Mouse (Mus musculus) CD8-positive naive resting alpha-beta T cell, adult 2 months (primary cell): ENCODE results near the gene Aff4.

Experiments
- DNase-seq, 2 experiments: peaks; one replicate each; pipeline ENCODE4 v3.0.0; 2022; ENCODE audit warnings: low read depth in 2 of 2, low spot score in 2 of 2

Aff4 gene

GRCm38 (mm10) chr11:53427993-53428715 is 77.5 kb downstream of the Aff4 start:
- no peak for DNase-seq

DNA sequence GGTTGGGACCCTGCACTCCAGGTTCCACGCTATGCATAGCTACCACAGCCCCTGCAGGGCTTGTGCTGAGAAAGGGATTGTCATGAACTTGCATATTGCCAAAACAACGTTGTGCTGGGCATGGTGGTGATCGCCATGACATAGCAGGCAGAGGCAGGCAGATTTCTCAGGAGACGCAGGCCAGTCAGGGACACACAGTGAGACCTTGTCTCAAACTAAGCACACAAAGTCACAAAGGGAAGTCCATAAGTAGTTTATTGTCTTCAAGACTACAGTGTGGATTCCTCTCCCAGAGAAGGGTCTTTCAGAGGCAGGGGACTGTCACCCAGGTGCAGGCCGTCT is 78.1 kb downstream of the Aff4 start:
- DNase-seq: no peak

GRCm38 (mm10) chr11:53429182-53429581 is 78.5 kb downstream of the Aff4 start:
- no peak for DNase-seq

- DNase-seq: no peak
These were observed 79.7 kb downstream of the Aff4 start for GRCm38 (mm10) chr11:53430300-53430669.

GRCm38 (mm10) chr11:53430670-53431346 is 80.2 kb downstream of the Aff4 start, which contains the start of the genes Uqcrq and Gdf9:
Gene Uqcrq (minus strand): TSS chr11:53430831.
Gene Gdf9 (plus strand): TSS chr11:53431023.
- peak; percentile 97 to 99 for DNase-seq

DNA sequence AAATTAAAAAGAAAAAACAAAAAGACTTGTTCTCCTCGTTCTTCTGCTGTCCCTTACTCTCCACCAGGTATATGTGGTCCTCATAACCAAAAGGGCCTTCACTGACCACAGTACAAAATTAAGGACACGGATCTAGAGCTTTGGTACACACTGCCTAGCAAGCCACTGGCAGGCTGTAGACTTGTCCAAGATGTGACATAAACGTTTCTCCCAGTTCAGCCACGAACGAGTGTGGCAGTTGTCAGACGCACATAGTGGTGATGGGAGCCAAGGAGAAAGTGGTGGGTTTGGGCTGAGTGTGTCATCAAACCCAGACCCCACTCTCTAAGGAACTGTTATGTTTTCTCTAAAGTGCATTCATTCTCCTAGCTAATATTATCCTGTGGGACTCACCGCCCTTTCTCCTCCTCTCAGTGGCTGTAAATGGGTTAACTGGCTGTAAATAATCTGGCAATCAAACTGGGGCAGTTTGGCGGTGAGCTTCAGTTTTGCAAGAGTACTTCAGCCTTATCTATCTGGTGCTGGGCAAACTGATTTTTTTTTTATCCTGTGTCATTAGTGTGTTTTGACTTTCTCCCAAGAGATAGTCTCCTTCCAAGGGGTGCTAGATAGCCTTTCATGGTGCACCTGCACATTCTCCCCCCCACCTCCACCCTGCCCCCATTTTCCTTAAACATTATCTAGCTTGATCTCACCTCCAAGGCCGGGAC is 80.9 kb downstream of the Aff4 start:
- DNase-seq: no peak

- DNase-seq: no peak
These were observed 82.4 kb downstream of the Aff4 start for GRCm38 (mm10) chr11:53433057-53433456.

- DNase-seq: no peak
These were observed 84.9 kb downstream of the Aff4 start for GRCm38 (mm10) chr11:53435504-53435903.

DNA sequence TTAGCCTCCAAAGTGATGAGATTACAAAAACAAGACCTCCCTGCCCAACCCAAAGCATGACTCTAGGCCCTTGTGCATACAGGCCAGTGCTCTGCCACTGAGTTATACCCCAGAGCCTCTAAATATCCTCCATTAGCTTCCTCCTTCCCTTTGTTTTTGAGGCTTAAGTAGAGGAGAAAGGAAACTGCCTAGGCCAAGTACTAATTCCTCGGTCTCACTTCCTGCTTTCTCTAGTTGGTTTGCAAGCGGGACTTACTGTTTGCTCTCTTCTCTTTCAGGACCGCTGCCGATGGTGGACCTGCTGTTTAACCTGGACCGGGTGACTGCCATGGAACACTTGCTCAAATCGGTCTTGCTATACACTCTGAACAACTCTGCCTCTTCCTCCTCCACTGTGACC is 85.7 kb downstream of the Aff4 start:
- no peak for DNase-seq

DNA sequence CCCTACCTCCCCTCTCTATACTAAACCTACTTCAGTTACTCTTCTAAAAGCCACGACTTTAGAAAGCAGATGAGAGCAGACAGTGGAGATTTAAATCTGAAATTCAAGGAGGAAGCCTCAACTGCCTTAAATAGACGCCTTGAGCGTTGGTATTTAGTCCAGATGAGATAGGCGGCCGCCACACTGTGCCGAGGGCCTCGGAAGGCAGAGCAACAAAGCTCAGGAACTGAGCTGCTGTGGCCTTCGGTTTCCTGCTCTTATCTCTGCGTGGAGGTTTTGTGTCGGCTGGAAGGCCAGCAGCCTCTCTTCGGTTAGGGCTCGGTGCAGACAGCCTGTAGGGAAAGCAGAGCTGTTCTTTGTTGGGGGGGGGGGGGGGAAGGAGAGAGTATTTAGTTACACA is 91.3 kb downstream of the Aff4 start:
- DNase-seq: peak in 1 of 2 experiments; percentile 26

- peak in 1 of 2 experiments; percentile 39 for DNase-seq
These were observed 93.2 kb downstream of the Aff4 start for GRCm38 (mm10) chr11:53443861-53444260.

DNA sequence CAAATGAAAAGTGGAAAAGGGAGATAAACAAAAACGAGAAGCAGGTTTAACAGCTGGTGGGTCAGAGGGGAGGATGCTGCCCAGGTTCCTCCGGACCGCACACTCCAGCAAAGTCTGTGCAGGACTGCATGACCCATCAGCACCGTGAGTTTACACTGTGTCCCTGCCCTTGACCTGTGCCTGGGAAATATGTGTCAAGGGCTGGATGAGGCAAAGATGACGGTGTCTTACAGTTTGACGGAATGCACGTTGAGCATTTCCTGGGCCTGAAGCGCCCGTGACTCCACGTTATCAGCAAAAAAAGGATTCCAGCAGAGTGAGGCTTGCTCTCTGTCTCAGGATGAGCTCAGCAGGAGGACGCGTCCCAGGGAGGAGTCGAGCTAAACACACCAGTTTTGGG is 94.9 kb downstream of the Aff4 start:
- no peak for DNase-seq

DNA sequence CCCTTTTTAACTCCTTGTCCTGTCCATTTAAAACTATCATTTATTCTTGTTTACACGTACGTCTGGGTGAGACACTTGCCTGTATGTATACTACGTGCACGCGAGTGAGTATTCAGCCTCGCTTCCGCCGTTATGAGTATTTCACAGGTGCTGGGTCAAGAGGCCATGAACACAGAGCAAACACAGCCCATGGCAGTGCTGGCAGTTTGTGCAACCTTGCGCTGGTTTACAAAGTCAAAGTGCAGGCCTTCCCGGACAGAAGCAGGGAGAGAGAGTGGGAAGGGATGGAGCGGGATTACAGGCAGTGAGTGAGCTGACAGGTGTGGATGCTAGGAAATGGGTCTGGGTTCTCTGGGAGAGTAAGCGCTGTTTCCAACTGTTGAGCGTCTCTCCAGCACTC is 95.5 kb downstream of the Aff4 start:
- no peak for DNase-seq

DNA sequence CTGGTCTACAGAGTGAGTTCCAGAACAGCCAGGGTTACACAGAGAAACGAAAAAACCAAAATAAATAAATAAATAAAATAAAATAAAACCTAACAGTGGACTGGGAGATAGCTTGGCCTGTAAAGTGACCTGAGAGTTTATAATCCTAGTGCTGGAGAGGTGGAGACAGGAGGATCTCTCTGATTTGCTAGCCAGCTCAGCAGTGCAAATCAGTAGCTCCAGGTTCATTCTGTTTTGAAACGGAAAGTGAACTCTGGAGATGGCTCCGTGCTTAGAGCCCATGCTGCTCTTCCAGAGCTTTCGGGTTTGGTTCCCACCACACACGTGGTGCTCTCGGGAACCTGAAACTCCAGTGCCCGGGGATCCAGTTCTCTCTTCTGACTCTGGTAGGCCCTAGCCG is 97.4 kb downstream of the Aff4 start:
- no peak for DNase-seq

DNA sequence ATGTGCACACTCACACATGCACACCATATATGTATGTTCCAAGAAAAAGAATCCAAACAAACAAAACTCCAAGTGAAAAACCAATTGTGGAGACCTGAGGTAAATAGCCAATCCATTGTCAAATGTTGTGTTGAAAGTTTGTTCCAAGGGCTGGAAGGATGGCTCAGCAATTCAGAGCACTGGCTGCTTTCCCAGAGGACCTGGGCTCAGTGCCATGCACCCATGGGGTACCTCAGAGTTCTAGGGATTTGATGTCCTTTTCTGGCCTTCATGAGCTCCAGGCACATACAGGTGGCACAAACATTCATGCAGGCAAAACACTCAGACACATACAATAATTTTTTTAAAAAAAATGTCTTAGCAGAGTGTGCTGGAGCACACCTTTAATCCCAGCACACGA is 97.9 kb downstream of the Aff4 start:
- no peak for DNase-seq

DNA sequence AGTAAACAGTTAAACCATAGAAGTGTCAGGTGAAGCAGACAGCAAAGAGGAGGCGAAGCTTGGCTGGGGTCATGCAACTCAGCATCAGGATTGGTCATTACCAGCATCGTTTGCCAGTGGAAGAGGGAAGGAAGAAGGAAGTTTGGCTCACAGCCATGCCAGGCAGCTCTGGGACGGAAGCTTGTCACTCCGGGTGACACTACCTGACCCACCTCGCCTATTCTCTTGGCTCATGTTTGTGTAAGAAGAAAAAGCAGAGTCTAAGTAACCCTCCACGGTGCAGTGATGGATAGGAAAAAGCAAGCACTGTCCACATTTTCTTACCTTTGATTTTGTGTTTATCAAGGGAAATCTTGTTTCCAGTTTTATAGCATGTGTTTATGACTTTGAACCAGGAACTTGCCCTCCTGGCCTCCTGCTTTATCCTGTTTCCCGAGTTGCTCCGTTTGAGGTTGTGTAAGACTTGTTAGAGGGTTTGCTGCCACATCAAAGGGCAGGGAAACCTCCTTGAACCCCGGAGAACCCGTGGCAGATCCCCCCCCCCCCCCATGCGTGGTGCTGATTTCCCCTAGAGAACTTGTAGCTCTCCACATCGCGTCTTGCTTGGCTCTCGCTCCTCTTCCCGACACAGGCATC is 99.6 kb downstream of the Aff4 start:
- DNase-seq: peak in 1 of 2 experiments; percentile 15

GRCm38 (mm10) chr11:53451361-53451760 is 100.7 kb downstream of the Aff4 start:
- DNase-seq: no peak

DNA sequence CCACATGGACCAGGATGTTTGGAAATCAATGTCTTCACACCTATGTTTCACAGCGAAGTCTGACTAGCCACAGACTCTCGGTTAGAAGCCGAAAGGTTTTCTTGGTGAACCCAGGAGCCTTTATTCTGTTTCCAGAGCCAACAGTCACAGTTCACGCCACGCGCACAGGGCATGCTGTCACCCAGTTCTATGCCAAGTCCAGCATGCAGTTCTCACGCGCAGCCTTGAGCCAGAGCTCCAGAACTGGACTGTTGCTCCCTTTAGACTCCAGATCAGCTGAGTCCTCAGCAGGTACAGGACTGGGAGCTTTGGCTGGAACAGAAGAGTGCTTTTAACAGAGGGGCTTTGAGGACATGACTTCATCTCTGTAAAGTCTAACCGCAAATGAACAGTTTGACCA is 101.8 kb downstream of the Aff4 start:
- no peak for DNase-seq

DNA sequence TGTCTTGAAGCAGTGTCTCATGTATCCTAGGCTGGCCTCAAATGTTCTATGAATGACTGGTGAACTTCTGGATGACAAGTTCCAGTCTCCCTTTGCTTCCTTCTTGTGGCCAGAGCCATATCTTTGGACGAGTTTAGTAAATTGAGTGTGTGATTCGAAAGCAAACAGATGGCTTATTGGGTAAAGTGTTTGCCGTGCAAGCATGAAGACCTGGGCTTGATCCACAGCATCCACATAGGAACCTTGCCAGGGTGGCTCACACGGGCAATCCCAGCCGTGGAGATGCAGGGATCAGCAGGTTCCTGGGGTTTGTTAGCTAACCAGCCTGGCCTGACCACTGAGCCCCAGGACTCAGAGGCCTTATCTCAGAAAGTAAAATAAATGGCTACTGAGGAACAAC is 102.4 kb downstream of the Aff4 start:
- DNase-seq: no peak

DNA sequence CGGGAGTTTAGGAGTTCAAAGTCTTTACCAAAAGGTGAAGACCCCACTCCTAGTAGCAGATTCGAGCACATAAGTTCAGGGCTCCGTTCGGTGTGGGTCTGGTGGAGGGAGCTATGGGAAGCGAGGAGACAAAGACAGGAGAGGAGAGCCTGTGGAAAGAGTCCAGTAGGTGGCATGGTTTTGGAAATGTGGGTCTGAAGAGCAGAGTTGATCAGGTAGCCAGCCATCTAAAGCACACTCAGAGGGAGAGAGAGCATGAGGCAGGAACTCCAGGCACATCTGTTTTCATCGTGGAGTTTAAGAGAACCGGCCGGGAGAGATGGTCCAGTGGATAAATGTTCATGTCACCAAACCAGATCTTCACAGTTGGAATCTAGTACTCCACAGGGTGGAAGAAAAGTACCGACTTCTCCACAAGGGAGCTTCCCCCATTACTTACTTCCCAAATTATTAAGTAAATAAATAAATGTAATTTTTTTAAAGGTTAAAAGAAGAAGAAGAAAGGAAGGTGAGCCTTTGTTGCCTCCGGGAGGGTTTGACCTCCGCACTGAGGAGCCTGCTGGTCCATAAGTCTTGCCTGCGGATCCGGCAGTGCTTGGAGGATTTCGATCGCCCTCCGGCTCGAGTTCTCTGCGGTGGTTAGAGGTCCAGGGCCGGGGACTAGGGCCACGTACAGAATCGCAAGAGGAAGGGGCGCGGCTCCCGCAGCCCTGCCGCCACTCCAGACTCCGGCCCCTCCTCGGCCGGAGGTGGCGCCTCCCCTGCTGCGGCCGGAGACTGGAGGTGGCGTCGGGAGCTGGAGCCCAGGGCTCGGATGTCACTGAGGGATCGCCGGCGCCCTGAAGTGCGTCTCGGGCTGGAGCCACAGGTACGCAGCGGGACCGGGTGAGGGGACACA is 106.1 kb downstream of the Aff4 start, which contains the start of the genes Gm10447 and Shroom1:
Gene Gm10447, minus strand, starts transcription at position 637 of the 898 bp plus-strand sequence.
Gene Shroom1, plus strand, starts transcription at position 732 of the 898 bp plus-strand sequence.
- DNase-seq: no peak
